8 mouse cellular contexts compared by ENCODE assay signal in genomic region chr19:14596941-14597916, GRCm38 (mm10). TPM values are rescaled to one million over a fixed set of nuclear protein-coding genes. Genes with fewer than 3 reads are reported as not detected.
DNase-seq lines count a peak whose midpoint lies in the region; ATAC-seq and TF ChIP-seq lines count a peak whose summit lies in the region.

No protein-coding gene starts in this region.

- H3K9ac ChIP-seq in embryonic facial prominence, embryonic 11.5 days (replicated peaks; ENCODE audit: low read length), result peak overlapping the region; percentile 97
- H3K9ac ChIP-seq in heart, embryonic 11.5 days (ENCODE audit: low read depth, low read length), result peak overlapping the region; percentile 95
- peak overlapping the region; percentile 90 for H3K9ac ChIP-seq in kidney, embryonic 15.5 days
- H3K9ac ChIP-seq in liver, embryonic 14.5 days (replicated peaks), result peak overlapping the region; percentile 94
- peak overlapping the region; percentile 95 for H3K9ac ChIP-seq in neural tube, embryonic 13.5 days

- no peak for TF ChIP-seq EP300 in liver, embryonic 14.5 days (IDR thresholded peaks at IDR 0.05; ENCODE audit: low read depth)

- H3ac ChIP-seq in C2C12 (ENCODE audit: control insufficient read depth, insufficient read length, low read depth), result peak overlapping the region; percentile 93

- DNase-seq in adrenal gland, postnatal 10 days, result peak; percentile 65
- DNase-seq in embryonic facial prominence, embryonic 11.5 days (ENCODE audit: low spot score), result peak; percentile 74
- no peak for DNase-seq in liver, embryonic 14.5 days (ENCODE audit: low read depth in 3 of 3, low spot score in 3 of 3)
- peak; percentile 71 for DNase-seq in testis, postnatal 10 days (ENCODE audit: low spot score)

- no peaks in the 10 kb centered on the region; the same call in 1 of the 2 replicates for H3K4me1 ChIP-seq in embryonic facial prominence, embryonic 11.5 days (ENCODE audit: control insufficient read depth, insufficient read depth, low read length)
- 0 out of 2 replicates have a peak, but pooled peaks cover 3% of the 10 kb centered on the region for H3K4me1 ChIP-seq in heart, embryonic 11.5 days (ENCODE audit: control insufficient read depth, insufficient read depth, low read length)
- peaks cover 41% of the 10 kb centered on the region for H3K4me1 ChIP-seq in kidney, embryonic 15.5 days
- peaks cover 15 to 16% of the 10 kb centered on the region in 2 experiments for H3K4me1 ChIP-seq in liver, embryonic 14.5 days (replicated peaks; ENCODE audit: control insufficient read depth in 2 of 2, insufficient read depth in 2 of 2, low read length in 1 of 2)
- peaks cover 54% of the 10 kb centered on the region for H3K4me1 ChIP-seq in neural tube, embryonic 13.5 days (replicated peaks)

- TF ChIP-seq CTCF in C2C12 (IDR thresholded peaks at IDR 0.05; ENCODE audit: control insufficient read depth, insufficient read depth, insufficient read length), result no peak
- TF ChIP-seq CTCF in liver, embryonic 14.5 days (IDR thresholded peaks at IDR 0.05; ENCODE audit: low read depth), result no peak

- H3K36me3 ChIP-seq in C2C12 (ENCODE audit: control insufficient read depth, insufficient read depth), result no peaks in the 10 kb centered on the region
- H3K36me3 ChIP-seq in embryonic facial prominence, embryonic 11.5 days (replicated peaks; ENCODE audit: control insufficient read depth, insufficient read depth, low read depth, low read length), result no peaks in the 10 kb centered on the region
- no peaks in the 10 kb centered on the region; the same call in 1 of the 2 replicates for H3K36me3 ChIP-seq in heart, embryonic 11.5 days (ENCODE audit: control insufficient read depth, insufficient read depth, low read length)
- no peaks in the 10 kb centered on the region for H3K36me3 ChIP-seq in kidney, embryonic 15.5 days
- peaks cover 3% of the 10 kb centered on the region; the same call in 1 of the 2 replicates for H3K36me3 ChIP-seq in liver, embryonic 14.5 days (replicated peaks; ENCODE audit: control insufficient read depth, insufficient read depth, low read depth)
- H3K36me3 ChIP-seq in neural tube, embryonic 13.5 days, result no peaks in the 10 kb centered on the region

- no peaks in the 10 kb centered on the region for H3K79me3 ChIP-seq in C2C12 (ENCODE audit: low read depth)

- under 1% methylated on average over 97 of the region's 120 CpGs for WGBS in embryonic facial prominence, embryonic 11.5 days
- under 1% methylated on average over 91 of the region's 120 CpGs for WGBS in heart, embryonic 11.5 days (ENCODE audit: insufficient replicate concordance)
- under 1% methylated on average over 112 of the region's 120 CpGs for WGBS in kidney, embryonic 15.5 days
- WGBS in liver, embryonic 14.5 days (ENCODE audit: insufficient replicate concordance), result under 1% methylated on average over 117 of the region's 120 CpGs
- WGBS in neural tube, embryonic 13.5 days, result under 1% methylated on average over 115 of the region's 120 CpGs

- ATAC-seq in embryonic facial prominence, embryonic 11.5 days (replicated peaks; ENCODE audit: insufficient number of reproducible peaks, low FRiP score, low TSS enrichment, low read depth), result no peak
- ATAC-seq in heart, embryonic 11.5 days (replicated peaks; ENCODE audit: insufficient number of reproducible peaks, low FRiP score, low TSS enrichment), result no peak
- no peak for ATAC-seq in kidney, embryonic 15.5 days (replicated peaks; ENCODE audit: low FRiP score)
- ATAC-seq in liver, embryonic 14.5 days (ENCODE audit: insufficient read depth), result peak; percentile 11; the same call in 1 of the 2 replicates
- ATAC-seq in neural tube, embryonic 13.5 days (ENCODE audit: low read depth), result 0 out of 2 replicates have a peak, but pooled peaks have one; percentile 1

- peak overlapping the region; percentile 96 for H3K27ac ChIP-seq in embryonic facial prominence, embryonic 11.5 days (replicated peaks; ENCODE audit: low read depth, low read length)
- H3K27ac ChIP-seq in heart, embryonic 11.5 days (ENCODE audit: low read depth, low read length), result peak overlapping the region; percentile 96
- peak overlapping the region; percentile 97 for H3K27ac ChIP-seq in kidney, embryonic 15.5 days
- H3K27ac ChIP-seq in liver, embryonic 14.5 days, result peak overlapping the region; percentile 95
- peak overlapping the region; percentile 97 for H3K27ac ChIP-seq in neural tube, embryonic 13.5 days (replicated peaks)

- H3K4me3 ChIP-seq in C2C12 (ENCODE audit: insufficient read depth, poor library complexity, severe bottlenecking), result peak overlapping the region; percentile 32
- H3K4me3 ChIP-seq in embryonic facial prominence, embryonic 11.5 days (ENCODE audit: low read depth, low read length), result peak overlapping the region; percentile 92
- H3K4me3 ChIP-seq in heart, embryonic 11.5 days (ENCODE audit: low read depth, low read length), result peak overlapping the region; percentile 89
- peak overlapping the region; percentile 95 for H3K4me3 ChIP-seq in kidney, embryonic 15.5 days (replicated peaks)
- peak overlapping the region; percentile 92 to 97 for H3K4me3 ChIP-seq in liver, embryonic 14.5 days (ENCODE audit: insufficient read depth in 1 of 2, low read depth in 2 of 2, low read length in 2 of 2)
- H3K4me3 ChIP-seq in neural tube, embryonic 13.5 days, result peak overlapping the region; percentile 85

- H3K27me3 ChIP-seq in C2C12 (ENCODE audit: control insufficient read depth, insufficient read depth, insufficient read length), result no peaks in the 10 kb centered on the region
- H3K27me3 ChIP-seq in embryonic facial prominence, embryonic 11.5 days (ENCODE audit: control insufficient read depth, insufficient read depth, low read length), result no peaks in the 10 kb centered on the region
- H3K27me3 ChIP-seq in heart, embryonic 11.5 days (ENCODE audit: control insufficient read depth, insufficient read depth, low read length), result peaks cover 3% of the 10 kb centered on the region; the same call in 1 of the 2 replicates
- H3K27me3 ChIP-seq in kidney, embryonic 15.5 days, result no peaks in the 10 kb centered on the region
- H3K27me3 ChIP-seq in liver, embryonic 14.5 days (ENCODE audit: control insufficient read depth, insufficient read depth, low read length), result no peaks in the 10 kb centered on the region
- H3K27me3 ChIP-seq in neural tube, embryonic 13.5 days, result peaks cover 15% of the 10 kb centered on the region; the same call in 1 of the 2 replicates

- no peaks in the 10 kb centered on the region for H3K79me2 ChIP-seq in C2C12 (ENCODE audit: control insufficient read depth, insufficient read depth)

- no peaks in the 10 kb centered on the region for H3K9me3 ChIP-seq in embryonic facial prominence, embryonic 11.5 days (replicated peaks; ENCODE audit: control insufficient read depth, low read length)
- H3K9me3 ChIP-seq in heart, embryonic 11.5 days (replicated peaks; ENCODE audit: control insufficient read depth, low read length), result no peaks in the 10 kb centered on the region
- no peaks in the 10 kb centered on the region for H3K9me3 ChIP-seq in kidney, embryonic 15.5 days (replicated peaks)
- no peaks in the 10 kb centered on the region for H3K9me3 ChIP-seq in liver, embryonic 14.5 days (ENCODE audit: control insufficient read depth, low read length)
- no peaks in the 10 kb centered on the region for H3K9me3 ChIP-seq in neural tube, embryonic 13.5 days

- peak overlapping the region; percentile 58 for H3K4me2 ChIP-seq in embryonic facial prominence, embryonic 11.5 days (ENCODE audit: low read depth, low read length)
- H3K4me2 ChIP-seq in heart, embryonic 11.5 days, result peak overlapping the region; percentile 73
- H3K4me2 ChIP-seq in kidney, embryonic 15.5 days, result peak overlapping the region; percentile 66
- H3K4me2 ChIP-seq in liver, embryonic 14.5 days (ENCODE audit: low read depth), result peak overlapping the region; percentile 62
- H3K4me2 ChIP-seq in neural tube, embryonic 13.5 days, result peak overlapping the region; percentile 64

TF ChIP-seq in C2C12, 6 proteins besides CTCF, POLR2A, EP300 and RAD21:
- no peak for TF ChIP-seq MYOG (IDR thresholded peaks at IDR 0.05; ENCODE audit: control insufficient read depth, extremely low read depth, insufficient read length)
- TF ChIP-seq FOSL1 (IDR thresholded peaks at IDR 0.05; ENCODE audit: insufficient read depth, low read length, poor library complexity, severe bottlenecking), result no peak
- no peak for TF ChIP-seq USF1 (IDR thresholded peaks at IDR 0.05; ENCODE audit: low read depth)
- TF ChIP-seq MYOD1 (IDR thresholded peaks at IDR 0.05; ENCODE audit: control insufficient read depth, insufficient read length, low read depth), result no peak
- no peak for TF ChIP-seq MAX (IDR thresholded peaks at IDR 0.05)
- no peak for TF ChIP-seq CEBPB (IDR thresholded peaks at IDR 0.05; ENCODE audit: low read depth)

RNA-seq across cellular contexts. Expression of gene Tle4, which starts 0.6 kb away (rescaled TPM):
- polyA plus RNA-seq in C2C12 (2012; fragmentation: generic; extraction: Trizol), result 0.95 TPM
- total RNA-seq in adrenal gland, postnatal 10 days (2021), result 10 to 100 TPM; 12.2 to 14.3 TPM
- polyA plus RNA-seq in embryonic facial prominence, embryonic 11.5 days (2014; fragmentation: Nextera tagmentation; extraction: Ambion mirVana), result 25.9 and 35.5 TPM in 2 replicates
- polyA plus RNA-seq in heart, embryonic 11.5 days (2014; fragmentation: Nextera tagmentation; extraction: Ambion mirVana), result 9.4 and 9.7 TPM in 2 replicates
- polyA plus RNA-seq in kidney, embryonic 15.5 days (2015; fragmentation: Nextera tagmentation; extraction: Ambion mirVana), result 15.0 and 15.4 TPM in 2 replicates
- polyA plus RNA-seq in liver, embryonic 14.5 days (2012; rRNA removed), result 3.7 and 4.3 TPM in 2 replicates
- polyA plus RNA-seq in liver, embryonic 14.5 days (2014; fragmentation: Nextera tagmentation; extraction: Ambion mirVana), result 3.7 and 5.7 TPM in 2 replicates
- polyA plus RNA-seq in neural tube, embryonic 13.5 days (2015; fragmentation: Nextera tagmentation; extraction: Ambion mirVana), result 32.5 and 33.9 TPM in 2 replicates

Comparison
In these comparisons a context has a peak if more than half of its experiments do, and no peak if none do; other contexts are left out.
1. H3K4me3 ChIP-seq: peak in every context shown above with its lines; median percentile 95 in kidney, embryonic 15.5 days; 94 in liver, embryonic 14.5 days; 92 in embryonic facial prominence, embryonic 11.5 days; 89 in heart, embryonic 11.5 days; 85 in neural tube, embryonic 13.5 days; 32 in C2C12.
2. DNase-seq: peak in adrenal gland, postnatal 10 days (single experiment), embryonic facial prominence, embryonic 11.5 days (single experiment) and testis, postnatal 10 days (single experiment); none in liver, embryonic 14.5 days (0 of 3).
3. ATAC-seq: peak in liver, embryonic 14.5 days (single experiment) and neural tube, embryonic 13.5 days (single experiment); none in embryonic facial prominence, embryonic 11.5 days (single experiment), heart, embryonic 11.5 days (single experiment) and kidney, embryonic 15.5 days (single experiment).
4. Peak in every context shown above with its lines, with median percentiles within 50 percentile points of each other: H3K27ac ChIP-seq, H3K4me2 ChIP-seq and H3K9ac ChIP-seq.